Mouse (Mus musculus) natural killer cell, adult 2 months (primary cell): ENCODE results near the gene Acaa1a.
A peak's percentile ranks its signal among the peaks of the same experiment; 100 is the strongest.

Experiments
- DNase-seq, 2 experiments: peaks; one replicate each; pipeline ENCODE4 v3.0.0; 2022; ENCODE audit warnings: low spot score in 2 of 2

Gene Acaa1a

GRCm38 (mm10) chr9:119339558-119340211 lies at the start of gene Acaa1a:
TSS of gene Acaa1a (plus strand) at chr9:119339676.
- DNase-seq, result peak; percentile 62 to 64

- no peak for DNase-seq
Measured at GRCm38 (mm10) chr9:119290791-119291190, 48.7 kb upstream of the Acaa1a start.

- no peak for DNase-seq
Measured at GRCm38 (mm10) chr9:119297696-119298095, 41.8 kb upstream of the Acaa1a start.

GRCm38 (mm10) chr9:119298563-119298962 lies 40.9 kb upstream of the Acaa1a start:
- DNase-seq, result no peak

- DNase-seq, result no peak
Measured at GRCm38 (mm10) chr9:119305863-119306262, 33.6 kb upstream of the Acaa1a start.

DNA sequence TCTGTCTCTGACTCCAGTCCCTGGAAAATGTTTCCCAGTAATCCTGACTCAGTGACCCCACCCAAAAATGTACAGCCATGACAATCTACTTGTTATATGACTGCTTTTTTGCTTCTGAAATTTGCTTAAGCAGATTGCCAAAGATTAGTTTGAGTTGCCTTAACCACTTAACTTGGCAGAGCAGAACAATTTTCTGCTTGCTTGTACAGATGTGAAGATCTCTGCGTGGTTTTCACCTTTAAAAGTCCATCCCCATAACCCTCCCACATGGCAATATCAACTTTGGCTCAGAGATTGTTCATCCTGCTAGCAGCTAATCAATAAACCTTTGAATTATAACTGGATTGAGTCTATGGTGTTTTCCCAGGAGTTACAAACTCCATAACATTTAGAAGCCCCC lies 30.4 kb upstream of the Acaa1a start:
- no peak for DNase-seq

GRCm38 (mm10) chr9:119313096-119313495 lies 26.4 kb upstream of the Acaa1a start:
- no peak for DNase-seq

GRCm38 (mm10) chr9:119318891-119319290 lies 20.6 kb upstream of the Acaa1a start:
- DNase-seq, result no peak

GRCm38 (mm10) chr9:119320446-119320845 lies 19.0 kb upstream of the Acaa1a start:
- no peak for DNase-seq

DNA sequence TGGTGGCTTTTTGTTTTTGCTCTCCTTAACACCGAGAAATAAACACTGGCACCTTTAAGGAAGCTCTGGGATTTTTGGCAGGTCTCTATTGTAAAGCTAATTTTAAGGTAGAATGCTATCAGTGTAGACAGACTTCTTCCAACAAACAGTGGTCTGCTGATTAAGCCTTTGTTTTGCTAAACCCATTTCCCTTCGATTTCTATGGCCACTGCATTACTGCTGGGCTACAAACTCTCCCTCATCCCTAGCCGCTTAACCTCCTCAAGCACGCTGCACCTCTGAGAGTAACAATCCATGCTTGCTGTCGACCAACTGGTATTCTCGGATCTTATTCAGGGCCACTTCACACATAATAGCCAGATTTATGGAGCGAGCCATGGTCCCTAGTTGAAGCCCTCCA lies 18.5 kb upstream of the Acaa1a start:
- no peak for DNase-seq

GRCm38 (mm10) chr9:119321392-119322229 lies 17.9 kb upstream of the Acaa1a start:
- DNase-seq, result no peak

DNA sequence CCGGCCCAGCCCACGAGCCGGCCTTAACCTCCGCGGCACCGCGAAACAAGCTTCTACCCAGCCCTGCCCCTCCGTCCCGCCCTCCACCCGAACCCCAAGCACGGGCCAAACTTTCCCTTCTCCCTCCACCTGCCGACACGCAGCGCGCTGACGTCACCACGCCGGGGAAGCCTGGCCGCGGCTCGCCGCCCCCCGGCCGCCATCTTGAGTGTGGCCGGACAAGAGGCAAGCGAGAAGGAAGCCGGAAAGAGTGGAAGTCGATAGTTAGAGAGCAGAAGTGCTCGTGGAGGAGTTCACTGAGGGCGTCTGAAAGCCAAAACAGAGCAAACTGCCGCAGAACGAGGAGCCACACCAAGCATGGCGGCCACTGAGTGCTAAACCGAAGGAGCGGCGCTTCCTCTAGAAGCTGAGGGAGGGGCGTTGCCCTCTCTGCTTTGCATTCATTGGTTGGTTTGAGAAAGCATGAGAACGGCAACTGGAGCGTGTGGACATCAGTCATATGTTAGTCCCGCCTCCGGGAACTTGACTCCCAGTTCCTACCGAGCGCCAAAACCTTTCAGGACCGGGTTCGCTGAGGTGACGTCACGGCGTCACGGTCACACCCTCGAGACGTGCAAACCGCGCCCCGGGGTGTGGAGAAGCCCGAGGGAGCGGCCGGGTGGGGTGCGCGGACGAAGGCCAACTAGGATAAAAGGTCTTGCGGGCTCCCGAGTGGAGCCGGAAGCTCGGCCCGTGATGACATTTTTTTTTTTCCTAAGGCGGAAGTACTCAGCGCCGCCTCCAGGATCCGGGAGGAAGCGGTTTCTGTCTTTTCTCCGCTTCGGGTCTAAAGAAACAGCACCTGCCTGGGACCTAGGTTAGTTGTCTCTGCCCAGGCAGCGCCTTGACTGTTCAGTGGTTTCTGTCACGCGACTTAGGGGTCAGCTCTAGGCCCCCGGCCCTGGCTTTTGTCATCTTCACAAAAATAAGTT lies 16.9 kb upstream of the Acaa1a start, which contains the start of gene Oxsr1:
Oxsr1 (minus strand) TSS at position 139 of the 971 bp plus-strand sequence.
- peak; percentile 98 to 99 for DNase-seq

- no peak for DNase-seq
Measured at GRCm38 (mm10) chr9:119323260-119323645, 16.2 kb upstream of the Acaa1a start.

DNA sequence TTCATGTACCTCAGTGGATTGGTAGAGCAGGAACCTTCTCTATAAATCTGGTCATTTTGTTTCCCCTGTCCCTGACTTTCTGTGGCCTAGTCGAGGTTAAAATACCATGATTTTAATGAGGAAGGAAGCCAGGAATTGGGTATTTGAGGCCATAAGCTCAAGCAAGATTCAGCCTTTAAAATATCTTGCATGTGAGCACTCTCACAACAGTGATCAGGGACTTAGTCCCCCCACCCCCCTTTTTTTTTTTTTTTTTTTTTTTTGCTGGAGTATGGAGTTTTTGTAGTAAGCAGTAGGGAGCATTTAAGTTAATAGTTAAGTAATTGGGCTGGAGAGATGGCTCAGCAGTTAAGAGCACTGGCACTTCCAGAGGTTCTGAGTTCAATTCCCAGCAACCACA lies 15.3 kb upstream of the Acaa1a start:
- no peak for DNase-seq

DNA sequence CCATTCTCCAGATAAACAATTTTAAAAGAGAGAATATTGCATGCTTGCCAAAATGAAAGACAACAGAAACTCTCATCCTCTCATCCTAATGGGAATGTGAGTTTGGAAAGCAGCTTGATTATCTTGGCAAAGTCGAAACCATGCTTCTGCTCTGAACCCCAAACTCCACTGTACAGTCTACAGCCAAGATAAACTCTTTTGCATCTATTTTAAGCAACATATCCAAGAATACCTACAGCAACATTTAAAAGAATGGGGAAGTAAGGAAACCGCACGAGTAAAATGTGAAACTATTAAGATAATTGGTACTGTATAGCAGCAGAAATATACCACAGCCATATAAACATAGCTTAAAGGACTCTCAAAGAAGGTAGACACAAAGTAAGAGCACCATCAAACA lies 11.0 kb upstream of the Acaa1a start:
- DNase-seq, result no peak

DNA sequence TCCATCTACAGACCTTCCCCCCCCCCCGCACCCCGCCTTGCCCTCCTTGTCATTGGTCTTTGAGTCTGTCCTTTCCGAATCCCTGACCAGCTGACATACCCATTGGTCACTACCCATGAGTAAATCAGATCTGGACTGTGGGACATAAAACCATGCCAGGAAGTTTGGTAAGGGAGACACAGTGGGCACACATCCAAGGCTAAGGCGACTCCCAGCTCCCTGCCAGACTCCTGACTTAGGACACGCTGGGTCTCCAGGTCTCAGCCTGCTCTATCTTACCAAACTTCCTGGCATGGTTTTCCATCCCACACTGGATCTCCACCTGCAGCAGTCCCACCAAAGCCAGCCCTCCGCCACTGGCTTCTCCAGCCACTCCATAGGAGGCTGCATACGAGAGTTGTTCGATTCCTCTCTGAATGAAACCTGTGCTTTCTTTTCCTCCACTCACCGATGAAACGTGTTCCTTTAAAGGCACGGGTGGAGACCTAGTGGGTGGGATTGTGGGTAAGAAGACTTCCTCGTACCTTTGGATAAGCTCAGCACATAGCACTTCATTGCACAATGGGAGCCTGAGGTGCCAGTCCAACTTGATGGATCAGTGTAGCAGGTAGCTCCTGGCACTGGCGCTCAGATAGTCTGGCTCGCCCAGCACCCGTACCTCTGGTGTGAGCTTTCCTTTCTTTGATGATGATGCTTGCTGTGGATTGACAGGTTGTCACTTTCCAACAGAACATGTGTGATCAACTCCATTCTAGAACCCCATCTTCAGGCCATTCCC lies 9.1 kb upstream of the Acaa1a start:
- no peak for DNase-seq

DNA sequence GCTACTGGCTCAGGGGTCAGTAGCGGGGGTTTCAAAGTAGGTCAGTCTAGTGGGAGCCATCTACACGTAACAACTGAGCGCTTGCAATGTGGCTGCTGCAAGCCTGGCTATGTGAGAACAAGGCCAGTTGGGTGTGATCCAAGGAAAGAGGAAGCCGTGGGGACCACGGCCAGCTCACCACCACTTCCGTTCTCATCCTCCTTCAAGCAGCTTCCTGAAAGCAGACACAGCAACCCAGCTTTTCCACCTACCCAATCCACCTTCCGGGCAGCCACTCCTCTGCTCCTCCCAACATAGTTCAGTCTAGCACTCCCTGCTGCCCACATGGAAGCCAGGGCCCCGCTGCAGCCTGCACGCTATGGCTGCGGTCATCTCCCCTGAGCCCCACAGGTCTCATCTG lies 5.2 kb upstream of the Acaa1a start:
- DNase-seq, result peak; percentile 34 to 37

GRCm38 (mm10) chr9:119334834-119335233 lies 4.6 kb upstream of the Acaa1a start:
- DNase-seq, result no peak

GRCm38 (mm10) chr9:119335571-119335970 lies 3.9 kb upstream of the Acaa1a start:
- DNase-seq, result no peak

DNA sequence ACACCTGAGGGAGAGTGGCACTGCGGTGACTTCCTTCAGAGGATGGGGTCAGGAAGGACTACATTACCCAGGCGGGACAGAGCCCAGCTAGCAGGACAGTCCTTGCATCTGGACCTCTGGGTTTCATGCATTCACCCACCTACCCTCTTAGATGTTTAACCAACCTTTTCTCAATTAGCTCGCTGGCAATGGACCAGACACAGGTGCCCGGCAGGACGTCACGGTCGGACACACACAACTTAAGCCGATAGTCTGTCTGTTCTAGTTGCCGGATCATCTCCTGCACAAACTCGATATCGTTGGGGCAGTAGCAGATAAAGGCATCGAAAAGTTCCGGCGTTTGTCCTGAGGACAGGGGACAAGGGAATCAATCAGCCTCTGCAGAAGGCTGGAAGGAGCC lies 1.6 kb upstream of the Acaa1a start:
- DNase-seq, result no peak

GRCm38 (mm10) chr9:119338350-119338749 lies 1.1 kb upstream of the Acaa1a start:
- DNase-seq, result no peak
